Mouse (Mus musculus) lung, postnatal 0 days (tissue): ENCODE results near the gene Clec2d. TPM values are rescaled to one million over a fixed set of nuclear protein-coding genes. Genes with fewer than 3 reads are reported as not detected.

Experiments used
- ATAC-seq: fragments of 200-750 bp; cut with Nextera tagmentation; 2 replicates; pipeline ENCODE4 v1.8.0; 2017; ENCODE audit warnings: moderate library complexity
- DNase-seq: peaks from one replicate; pipeline ENCODE4 v3.0.0-alpha.2; 2016; ENCODE audit warnings: low spot score
- H3K27ac ChIP-seq: fragments of 300-500 bp; sonication (generic); 2 replicates; pipeline ENCODE4 v1.5.1; 2014; ENCODE audit warnings: antibody characterized with exemption, mild to moderate bottlenecking, low read length, mixed read lengths
- H3K27me3 ChIP-seq: fragments of 300-500 bp; sonication (generic); replicated peaks from 2 replicates; pipeline ENCODE4 v1.6.1; 2014; ENCODE audit warnings: low read length, mixed read lengths; ENCODE audit not compliant: insufficient read depth
- H3K36me3 ChIP-seq: fragments of 300-500 bp; sonication (generic); 2 replicates; pipeline ENCODE4 v1.6.1; 2014; ENCODE audit warnings: low read length, mixed read lengths; ENCODE audit not compliant: insufficient read depth
- H3K4me1 ChIP-seq: fragments of 300-500 bp; sonication (generic); 2 replicates; pipeline ENCODE4 v1.6.1; 2014; ENCODE audit warnings: antibody characterized with exemption, low read depth, low read length, mixed read lengths; ENCODE audit not compliant: insufficient read depth
- H3K4me2 ChIP-seq: fragments of 300-500 bp; sonication (generic); replicated peaks from 2 replicates; pipeline ENCODE4 v1.6.1; 2014; ENCODE audit warnings: low read depth, mild to moderate bottlenecking, low read length, moderate library complexity, mixed read lengths
- H3K4me3 ChIP-seq: fragments of 300-500 bp; sonication (generic); 2 replicates; pipeline ENCODE4 v1.5.1; 2014; ENCODE audit warnings: low read depth, low read length
- H3K9ac ChIP-seq: fragments of 300-500 bp; sonication (generic); replicated peaks from 2 replicates; pipeline ENCODE4 v1.6.1; 2014; ENCODE audit warnings: low read depth, mild to moderate bottlenecking
- H3K9me3 ChIP-seq: fragments of 300-500 bp; sonication (generic); 2 replicates; pipeline ENCODE4 v1.6.1; 2016; ENCODE audit warnings: low read length, mixed read lengths
- CTCF ChIP-seq: IDR thresholded peaks from 2 replicates; pipeline ENCODE4 v1.5.1; 2016; ENCODE audit warnings: antibody characterized with exemption, mild to moderate bottlenecking
- EP300 ChIP-seq: IDR thresholded peaks from 2 replicates; pipeline ENCODE4 v1.6.1; 2016; ENCODE audit warnings: antibody characterized with exemption, mild to moderate bottlenecking, control low read depth
- WGBS: fragments of 180-500 bp; shearing (Covaris S2); extraction: QIAGEN DNeasy Blood & Tissue Kit; methylation state at CpG from one replicate; pipeline ENCODE4 v1.1.7; 2014; 5-methylcytosine and 5-hydroxymethylcytosine counted together
- polyA plus RNA-seq: library from polyadenylated mRNA; unstranded; fragments of >200 nt; fragmentation: Nextera tagmentation; extraction: Ambion mirVana; gene quantifications from 2 replicates; pipeline ENCODE4 v1.2.1, GENCODE M21; 2015

The Clec2d gene
- polyA plus RNA-seq: 4.5 and 5.1 TPM in 2 replicates

DNA sequence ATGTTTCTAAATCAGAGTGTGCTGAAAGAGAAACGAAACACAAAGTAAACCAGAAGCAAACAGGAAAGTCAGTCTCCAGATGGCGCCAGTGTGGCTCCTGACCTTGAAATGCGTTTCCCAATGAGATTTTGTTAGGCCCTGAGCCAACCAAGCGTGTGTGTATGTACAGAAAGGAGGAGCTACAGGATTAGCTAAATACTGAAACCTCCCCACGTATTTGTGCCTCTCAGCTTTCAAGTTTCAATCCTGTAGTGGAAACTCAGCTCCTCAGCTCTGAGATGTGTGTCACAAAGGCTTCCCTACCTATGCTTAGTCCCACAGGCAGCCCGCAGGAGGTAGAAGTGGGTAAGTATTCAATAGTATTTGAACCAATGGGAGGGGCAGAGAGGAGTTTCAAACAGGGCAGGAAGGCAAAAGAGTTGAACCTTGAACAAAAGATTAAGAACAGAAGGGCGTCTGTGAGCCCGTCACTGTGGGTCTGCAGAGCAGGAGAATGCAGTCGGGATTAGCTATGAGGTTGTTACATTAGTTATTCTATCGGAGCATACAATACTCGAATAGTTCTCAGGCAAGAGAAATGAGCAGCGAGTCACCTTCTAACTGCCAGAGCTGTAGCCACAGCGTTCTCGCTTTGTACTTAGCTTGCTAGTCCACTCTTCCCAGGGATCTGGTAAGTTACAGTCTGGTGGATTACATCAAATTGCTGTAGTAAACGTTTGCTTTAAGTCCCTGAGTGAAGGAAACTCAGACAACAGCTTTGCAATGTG is at the start of gene Clec2d:
Gene Clec2d (plus strand): TSS at position 213 of the 767 bp plus-strand sequence.
- Histone ChIP-seq H3K4me1 (no peaks in the 10 kb centered on the region), H3K4me3 (peak within 1 kb of the TSS; percentile 63), H3K9me3 (no peaks in the 10 kb centered on the region), H3K27me3 (no peaks in the 10 kb centered on the region), H3K9ac (peak within 1 kb of the TSS; percentile 93), H3K4me2 (peak within 1 kb of the TSS; percentile 62), H3K36me3 (peaks cover 11% of the 10 kb centered on the region; the same call in 1 of the 2 replicates), H3K27ac (peak within 1 kb of the TSS; percentile 97)
- DNase-seq (peak; percentile 99), ATAC-seq (peak; percentile 91)
- under 1% methylated on average over 15 of the region's 15 CpGs for WGBS
- TF ChIP-seq CTCF (peak; percentile 81), EP300 (peak; percentile 97)

DNA sequence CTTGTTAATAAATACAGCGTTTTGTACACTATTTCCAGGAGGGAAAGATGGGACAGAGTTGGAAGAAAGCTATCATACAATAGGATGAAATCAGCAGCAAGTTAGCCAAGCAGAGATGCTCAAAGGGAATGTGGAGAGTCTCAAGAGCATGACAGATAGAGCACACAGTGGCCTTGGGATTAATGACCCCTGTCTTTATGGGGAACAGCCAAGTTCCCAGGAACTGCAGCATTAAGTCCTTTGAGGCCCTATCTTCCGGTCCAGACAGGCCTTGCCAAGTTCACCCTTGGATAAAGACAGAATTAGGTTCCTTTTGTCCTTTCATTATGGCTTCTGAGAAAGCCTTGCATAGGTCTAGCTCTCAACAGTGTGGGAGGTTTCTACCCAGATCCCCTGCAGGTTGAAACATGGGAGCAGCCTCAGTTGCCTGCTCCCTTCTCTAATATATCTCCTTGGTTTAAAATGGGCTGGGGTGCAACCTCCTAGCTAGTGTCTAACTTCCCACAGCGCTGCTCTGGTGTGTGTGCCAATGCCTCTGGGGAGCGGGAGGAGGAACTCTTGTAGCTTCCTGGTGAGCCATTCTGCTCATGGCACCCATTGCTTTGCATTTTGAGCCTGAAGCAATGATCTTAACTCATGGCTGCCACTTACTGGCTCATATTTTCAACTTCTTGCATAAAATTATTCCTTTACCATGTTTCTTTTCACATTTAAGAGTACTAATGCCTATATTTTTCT is 47.6 kb upstream of the Clec2d start:
- no peaks in the 10 kb centered on the region for H3K36me3 ChIP-seq
- no peaks in the 10 kb centered on the region for H3K27me3 ChIP-seq
- ATAC-seq (no peak), DNase-seq (no peak)
- H3K4me2 ChIP-seq: no peak overlapping the region
- H3K9ac ChIP-seq: no peak overlapping the region
- TF ChIP-seq CTCF: no peak
- no peak for TF ChIP-seq EP300
- H3K27ac ChIP-seq: no peak overlapping the region
- 79% methylated on average over 4 of the region's 4 CpGs for whole genome bisulfite sequencing
- H3K4me3 ChIP-seq: no peak overlapping the region
- no peaks in the 10 kb centered on the region; the same call in 1 of the 2 replicates for H3K4me1 ChIP-seq
- H3K9me3 ChIP-seq: no peaks in the 10 kb centered on the region

DNA sequence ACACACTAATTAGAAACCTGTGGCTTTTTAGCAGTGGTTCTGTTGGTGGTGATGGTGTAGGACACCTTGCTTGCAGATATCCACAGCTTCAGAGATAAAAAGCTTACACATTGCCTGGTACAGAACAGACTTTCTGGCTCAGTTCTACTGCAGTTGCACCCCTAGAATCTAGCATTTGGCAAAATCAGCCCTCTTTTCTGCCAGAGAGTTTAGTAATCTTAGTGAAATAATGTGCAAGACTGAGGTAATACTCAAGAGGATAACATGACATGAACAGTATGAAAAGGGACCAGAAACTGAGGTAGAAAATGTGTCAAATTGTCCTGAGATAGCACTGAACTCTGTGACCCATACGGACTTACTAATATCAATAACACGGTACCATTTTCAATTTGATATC is 33.6 kb upstream of the Clec2d start:
- no peak for ATAC-seq
- no peak overlapping the region for H3K4me2 ChIP-seq
- 94% methylated on average over 2 of the region's 2 CpGs for WGBS
- no peak overlapping the region for H3K9ac ChIP-seq
- H3K4me1 ChIP-seq: no peaks in the 10 kb centered on the region
- no peaks in the 10 kb centered on the region for H3K9me3 ChIP-seq
- H3K27ac ChIP-seq: no peak overlapping the region
- DNase-seq: no peak
- H3K27me3 ChIP-seq: no peaks in the 10 kb centered on the region
- no peak for TF ChIP-seq EP300
- TF ChIP-seq CTCF: no peak
- H3K4me3 ChIP-seq: no peak overlapping the region
- H3K36me3 ChIP-seq: no peaks in the 10 kb centered on the region

DNA sequence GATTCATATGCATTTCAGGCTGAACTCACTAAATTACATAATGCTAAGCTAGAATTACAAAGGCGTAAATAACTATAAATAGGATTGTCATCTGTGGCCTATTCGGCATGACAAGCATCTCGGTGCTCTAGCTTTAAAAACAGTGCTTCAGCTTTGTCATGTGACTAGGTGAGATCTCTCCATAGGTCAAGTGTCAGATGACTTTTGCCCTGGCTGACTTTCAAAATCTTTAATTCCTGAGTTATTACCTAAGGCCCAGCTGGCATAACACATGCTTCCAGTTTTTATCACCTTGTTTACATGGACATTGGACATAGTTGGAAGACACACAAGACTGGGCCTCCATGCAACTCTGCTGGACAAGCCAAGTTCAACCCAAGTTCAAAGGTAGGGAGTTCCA is 20.3 kb upstream of the Clec2d start:
- H3K4me1 ChIP-seq: no peaks in the 10 kb centered on the region
- ATAC-seq (peak; percentile 62), DNase-seq (peak; percentile 55)
- no peak overlapping the region for H3K4me2 ChIP-seq
- TF ChIP-seq CTCF: no peak
- TF ChIP-seq EP300: peak; percentile 59; the same call in 1 of the 2 replicates
- no peak overlapping the region for H3K4me3 ChIP-seq
- no peak overlapping the region for H3K27ac ChIP-seq
- no peaks in the 10 kb centered on the region for H3K9me3 ChIP-seq
- 71% methylated on average over 3 of the region's 3 CpGs for WGBS
- no peaks in the 10 kb centered on the region for H3K27me3 ChIP-seq
- no peaks in the 10 kb centered on the region for H3K36me3 ChIP-seq
- H3K9ac ChIP-seq: no peak overlapping the region

DNA sequence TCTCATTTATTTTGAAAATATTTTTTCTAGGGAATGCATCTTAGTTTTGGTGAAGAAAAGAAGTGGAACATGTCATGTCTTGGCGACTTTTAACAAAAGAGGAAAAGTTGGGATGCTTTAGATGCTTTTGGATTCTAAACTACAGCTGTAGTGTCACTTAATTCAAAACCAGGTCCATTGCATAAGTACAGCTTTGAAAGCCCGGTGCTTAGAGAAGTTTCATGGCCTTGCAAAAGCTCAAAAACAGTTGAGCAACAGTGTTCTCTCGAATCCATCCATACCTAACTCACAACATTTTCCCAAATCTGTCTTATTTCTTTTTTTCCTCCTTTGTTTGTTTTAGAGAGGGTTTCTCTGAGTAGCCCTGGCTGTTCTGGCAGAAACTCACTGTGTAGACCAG is 19.3 kb upstream of the Clec2d start:
- ATAC-seq (no peak), DNase-seq (peak; percentile 73)
- H3K4me1 ChIP-seq: no peaks in the 10 kb centered on the region
- H3K27me3 ChIP-seq: no peaks in the 10 kb centered on the region
- WGBS: 61% methylated on average over 3 of the region's 3 CpGs
- no peak overlapping the region for H3K4me2 ChIP-seq
- no peak overlapping the region for H3K9ac ChIP-seq
- no peaks in the 10 kb centered on the region for H3K36me3 ChIP-seq
- H3K27ac ChIP-seq: no peak overlapping the region
- no peak overlapping the region for H3K4me3 ChIP-seq
- TF ChIP-seq EP300: no peak
- no peak for TF ChIP-seq CTCF
- no peaks in the 10 kb centered on the region for H3K9me3 ChIP-seq

DNA sequence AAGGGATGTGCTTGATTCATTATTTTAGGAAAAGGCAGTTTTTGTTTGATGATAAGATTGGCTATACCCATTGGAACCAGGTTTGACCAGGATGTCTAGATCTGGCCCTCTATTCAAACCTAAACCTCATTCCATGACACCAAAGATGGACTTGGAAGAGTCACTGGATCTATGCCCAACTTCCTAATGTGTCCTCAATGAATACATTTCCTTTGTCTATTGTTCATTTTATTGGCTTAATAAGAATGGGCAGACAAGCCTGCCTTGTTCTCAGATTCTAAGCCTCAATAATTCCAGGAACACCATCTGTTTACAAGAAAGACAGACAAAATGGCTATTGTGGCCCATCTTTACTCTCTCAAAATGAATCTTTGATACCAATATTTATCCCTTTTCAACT is 18.5 kb upstream of the Clec2d start:
- H3K9ac ChIP-seq: no peak overlapping the region
- no peaks in the 10 kb centered on the region for H3K9me3 ChIP-seq
- no peak overlapping the region for H3K4me2 ChIP-seq
- ATAC-seq: no peak
- no peaks in the 10 kb centered on the region for H3K36me3 ChIP-seq
- no peak overlapping the region for H3K4me3 ChIP-seq
- no peaks in the 10 kb centered on the region for H3K27me3 ChIP-seq
- no peak overlapping the region for H3K27ac ChIP-seq
- no peak for DNase-seq
- no peaks in the 10 kb centered on the region for H3K4me1 ChIP-seq
- no peak for TF ChIP-seq CTCF
- TF ChIP-seq EP300: no peak
